Mouse (Mus musculus) spleen, postnatal 36 days (tissue): ENCODE results near the gene Lurap1.

Experiments used
- DNase-seq, 2 experiments: peaks; one replicate each; pipeline ENCODE4 v3.0.0; 2022; ENCODE audit warnings: low spot score in 2 of 2, mixed read lengths in 1 of 2

Lurap1 gene

DNA sequence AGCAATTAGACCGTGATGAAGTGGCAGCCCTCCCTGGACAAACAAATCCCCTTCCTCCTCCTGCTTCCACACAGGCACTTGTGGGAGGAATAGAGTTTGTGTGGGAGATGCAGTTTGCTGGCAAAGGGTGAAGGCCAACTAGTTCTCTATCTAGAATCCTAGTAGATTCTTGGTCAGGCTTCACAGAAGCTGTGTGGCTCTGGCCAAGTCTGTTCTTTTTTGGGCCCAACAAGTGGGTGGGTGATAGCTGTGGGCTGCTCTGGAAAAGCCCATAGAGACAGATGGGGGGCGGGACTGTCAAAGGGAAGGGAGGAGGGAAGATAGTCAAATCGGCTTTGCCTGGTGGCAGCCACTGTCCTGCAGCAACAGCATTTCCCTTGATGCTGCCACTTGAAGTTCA, 9.6 kb upstream of the Lurap1 start:
- no peak for DNase-seq

- no peak for DNase-seq
Measured at GRCm38 (mm10) chr4:116159912-116160311, 8.8 kb upstream of the Lurap1 start.

DNA sequence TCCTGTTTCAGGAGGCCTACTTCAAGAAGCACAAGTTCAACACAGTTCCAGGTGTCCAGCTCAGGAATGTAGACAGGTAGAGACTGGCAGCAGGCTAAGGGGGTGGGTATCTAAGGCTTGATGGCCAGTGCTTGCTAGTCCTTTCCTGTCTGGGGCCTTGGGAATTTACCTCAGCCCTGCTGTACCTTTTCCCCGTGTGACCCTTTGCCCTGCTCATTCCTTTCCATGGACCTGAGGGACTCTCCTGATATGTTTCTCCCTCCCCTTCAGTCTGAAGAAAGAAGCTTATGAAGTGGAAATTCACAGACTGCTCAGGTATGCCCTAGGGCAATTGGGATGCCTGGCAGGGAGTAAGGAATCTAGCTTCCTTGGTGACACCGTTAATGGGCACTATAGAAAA, 6.7 kb upstream of the Lurap1 start:
- DNase-seq, result no peak

GRCm38 (mm10) chr4:116152702-116153101, 1.6 kb upstream of the Lurap1 start:
- DNase-seq, result no peak

GRCm38 (mm10) chr4:116150862-116151221, 296 bp downstream of the Lurap1 start:
- no peak for DNase-seq

GRCm38 (mm10) chr4:116150156-116150861, 829 bp downstream of the Lurap1 start:
- peak; percentile 61 to 64 for DNase-seq

DNA sequence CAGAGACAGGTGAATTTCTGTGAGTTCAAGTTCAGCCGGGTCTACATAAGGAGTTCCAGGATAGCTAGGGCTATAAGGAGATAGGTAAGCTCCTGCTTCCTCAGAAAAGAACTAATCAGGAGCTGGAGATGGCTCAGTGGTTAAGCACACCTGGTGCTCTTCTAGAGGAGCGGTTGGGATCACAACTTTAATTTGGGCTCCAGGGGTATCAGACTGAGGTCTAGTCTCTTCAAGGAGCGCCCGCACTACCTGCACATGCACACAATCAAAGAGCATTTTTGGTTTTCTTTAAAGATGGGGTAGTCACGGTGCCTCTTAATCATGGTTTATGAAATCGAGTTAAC, 1.4 kb downstream of the Lurap1 start:
- DNase-seq, result no peak

- peak; percentile 32 to 34 for DNase-seq
Measured at GRCm38 (mm10) chr4:116143891-116144717, 7.0 kb downstream of the Lurap1 start.

DNA sequence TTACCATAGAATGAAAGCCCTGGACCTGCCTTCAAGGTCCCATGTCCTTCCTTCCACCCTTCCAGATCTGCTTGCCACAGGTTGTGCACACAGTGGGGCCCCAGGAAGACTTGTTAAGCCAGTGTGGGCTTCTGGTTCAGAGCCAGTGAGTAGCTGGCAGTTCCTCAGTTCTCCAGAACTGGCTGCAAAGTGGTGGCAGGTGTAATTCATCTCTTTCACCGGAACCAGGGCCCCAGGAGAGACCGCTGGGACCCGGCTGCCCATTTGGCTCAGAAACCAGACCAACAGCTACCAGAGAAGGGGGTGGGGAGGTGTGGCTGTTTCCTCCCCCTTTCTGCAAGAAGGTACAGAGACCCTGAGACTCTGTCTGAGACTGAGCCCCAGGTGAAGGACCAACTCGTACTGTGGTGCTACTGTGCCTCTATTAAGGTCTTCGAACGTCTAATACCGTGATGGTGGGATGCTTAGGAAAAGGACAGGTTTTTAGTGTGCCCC, 7.8 kb downstream of the Lurap1 start:
- no peak for DNase-seq

GRCm38 (mm10) chr4:116142269-116142668, 8.9 kb downstream of the Lurap1 start:
- DNase-seq, result no peak

DNA sequence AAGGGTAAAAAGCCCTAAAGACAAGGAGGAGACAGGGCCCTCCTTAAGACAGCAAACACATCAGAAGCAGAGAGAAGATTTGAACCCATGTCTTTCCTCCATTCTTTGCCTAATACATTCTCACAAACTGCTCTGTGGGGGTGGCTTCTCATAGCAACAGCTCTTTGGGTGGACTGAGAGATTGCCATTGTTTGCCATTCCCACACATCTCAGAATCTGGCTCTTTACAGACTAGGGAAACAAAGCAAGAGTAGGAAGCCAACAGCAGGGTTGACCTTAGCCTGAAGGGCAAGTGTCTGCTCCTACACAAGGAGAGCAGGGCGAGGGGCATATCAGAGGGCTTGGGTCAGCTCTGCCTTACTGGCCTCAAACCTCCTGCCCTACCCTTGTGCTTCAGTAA, 9.4 kb downstream of the Lurap1 start:
- no peak for DNase-seq

- DNase-seq, result no peak
Measured at GRCm38 (mm10) chr4:116140801-116141574, 10.2 kb downstream of the Lurap1 start.

DNA sequence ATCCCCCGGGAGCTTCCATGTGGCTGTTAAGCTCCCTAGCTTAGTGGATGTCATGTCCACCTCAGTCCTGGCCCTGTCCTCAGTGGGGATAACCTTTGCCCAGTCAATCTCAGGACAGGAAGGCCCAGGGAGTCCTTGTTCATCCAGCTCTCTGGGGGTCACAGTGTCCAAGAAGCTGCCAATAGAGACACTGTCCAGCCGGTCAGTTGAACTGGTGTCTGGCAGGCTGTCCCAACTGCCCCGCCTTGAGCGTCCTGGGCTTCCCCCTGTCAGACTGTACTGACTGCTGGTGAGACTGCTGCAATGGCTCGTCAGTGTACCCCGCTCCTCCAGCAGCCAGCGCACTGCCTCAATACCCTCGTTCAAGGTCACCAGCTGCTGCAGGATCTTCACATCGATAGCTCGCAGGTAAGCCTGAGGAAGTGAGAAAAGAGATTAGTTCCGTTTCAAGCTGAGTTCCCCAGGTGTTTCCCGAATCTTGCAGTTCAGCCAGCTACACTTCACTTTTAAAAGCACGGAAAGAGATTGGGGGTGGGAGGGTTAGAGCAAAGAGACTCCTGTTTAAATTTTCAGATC, 13.6 kb downstream of the Lurap1 start:
- DNase-seq, result peak; percentile 64 to 66

- DNase-seq, result no peak
Measured at GRCm38 (mm10) chr4:116134990-116135389, 16.1 kb downstream of the Lurap1 start.

GRCm38 (mm10) chr4:116133126-116133525, 18.0 kb downstream of the Lurap1 start:
- no peak for DNase-seq

DNA sequence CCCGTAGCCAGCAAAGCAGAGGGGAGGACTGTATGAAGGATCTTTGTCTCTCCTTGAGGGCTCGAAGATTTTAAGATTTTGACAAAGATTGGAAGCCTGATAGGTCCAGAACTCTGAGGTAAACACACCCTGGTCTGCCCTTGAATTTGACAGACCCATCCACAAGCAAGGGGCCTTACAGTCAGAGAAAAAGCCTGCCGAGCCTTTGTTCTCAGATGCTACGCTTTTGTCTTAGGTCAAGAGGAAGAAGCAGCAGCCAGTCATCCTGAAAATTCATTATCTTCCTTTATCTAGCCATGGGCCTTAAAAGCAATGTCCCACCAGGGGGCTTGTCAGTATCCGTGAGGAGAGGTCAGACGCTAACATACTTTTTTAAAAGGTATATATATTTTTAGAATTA, 23.2 kb downstream of the Lurap1 start:
- DNase-seq, result no peak

GRCm38 (mm10) chr4:116125803-116126386, 25.2 kb downstream of the Lurap1 start:
- no peak for DNase-seq

DNA sequence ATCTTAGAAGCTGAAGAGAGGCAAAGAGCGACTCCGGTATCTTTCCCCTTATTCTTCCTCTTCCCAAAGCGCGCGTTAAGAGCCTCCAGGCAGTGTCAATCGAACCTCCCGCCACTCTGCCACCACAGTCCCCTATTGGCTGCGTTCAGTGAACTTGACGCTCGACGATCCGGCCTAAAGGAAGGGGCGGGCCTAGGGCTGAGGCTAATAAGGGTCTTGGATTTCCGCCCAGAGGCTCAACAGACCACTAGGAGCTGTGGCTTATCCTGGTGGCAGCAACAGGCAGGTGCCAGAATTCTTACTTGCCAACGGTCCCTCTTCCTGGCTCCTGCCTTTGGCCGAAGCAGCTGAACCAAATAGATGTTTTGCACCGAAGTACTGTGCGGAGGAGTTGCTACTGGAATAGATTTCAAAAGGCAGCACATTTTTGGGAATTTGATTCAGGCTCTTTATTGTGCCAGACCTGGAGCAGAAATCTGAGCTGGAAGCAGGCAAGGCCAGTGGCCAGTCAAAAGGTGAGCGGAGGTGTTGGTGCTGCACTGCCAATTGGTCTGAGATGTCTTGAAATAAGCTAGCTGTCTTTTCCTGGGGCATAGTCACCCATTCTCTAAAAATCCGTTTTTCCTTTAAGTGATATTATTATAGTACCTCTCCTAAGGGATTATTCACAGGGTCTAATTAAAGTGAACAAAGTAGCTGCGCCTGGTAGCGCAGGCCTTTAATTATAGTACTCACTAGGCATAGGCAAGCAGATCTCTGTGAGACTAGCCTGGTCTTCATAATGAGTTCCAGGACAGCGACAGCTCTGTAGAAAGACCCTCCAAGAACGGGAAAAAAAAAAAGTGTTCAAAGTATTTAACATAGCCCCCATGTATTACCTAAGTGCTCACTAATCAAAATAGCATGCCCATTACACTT, 27.3 kb downstream of the Lurap1 start, which contains the start of the genes Rad54l and Pomgnt1:
TSS of gene Rad54l (minus strand) at position 89 of the 918 bp plus-strand sequence.
TSS of gene Pomgnt1 (plus strand) at position 239 of the 918 bp plus-strand sequence.
- DNase-seq, result peak; percentile 80 to 83

GRCm38 (mm10) chr4:116122762-116123161, 28.4 kb downstream of the Lurap1 start:
- no peak for DNase-seq

- no peak for DNase-seq
Measured at GRCm38 (mm10) chr4:116111486-116111885, 39.7 kb downstream of the Lurap1 start.
